Mouse (Mus musculus) forebrain, embryonic 10.5 days (tissue): Measurements from ENCODE around the gene Sema4g. TPM values are rescaled to one million over a fixed set of nuclear protein-coding genes. Genes with fewer than 3 reads are reported as not detected.

ENCODE experiments used
- DNase-seq: peaks from one replicate; pipeline ENCODE4 v3.0.0-alpha.2; 2017; ENCODE audit warnings: low spot score; ENCODE audit errors: extremely low spot score
- H3K27ac ChIP-seq: fragments of 300-500 bp; sonication (generic); 2 replicates; pipeline ENCODE4 v1.5.1; 2016; ENCODE audit warnings: mild to moderate bottlenecking
- H3K27me3 ChIP-seq: fragments of 300-500 bp; sonication (generic); 2 replicates; pipeline ENCODE4 v1.6.1; 2016; ENCODE audit warnings: mild to moderate bottlenecking; ENCODE audit not compliant: poor library complexity, severe bottlenecking
- H3K36me3 ChIP-seq: fragments of 300-500 bp; sonication (generic); replicated peaks from 2 replicates; pipeline ENCODE4 v1.6.1; 2016; ENCODE audit warnings: mild to moderate bottlenecking, moderate library complexity
- H3K4me1 ChIP-seq: fragments of 300-500 bp; sonication (generic); 2 replicates; pipeline ENCODE4 v1.6.1; 2016
- H3K4me3 ChIP-seq: fragments of 300-500 bp; sonication (generic); 2 replicates; pipeline ENCODE4 v1.5.1; 2016; ENCODE audit warnings: mild to moderate bottlenecking, moderate library complexity
- H3K9me3 ChIP-seq: fragments of 300-500 bp; sonication (generic); 2 replicates; pipeline ENCODE4 v1.6.1; 2016; ENCODE audit warnings: mild to moderate bottlenecking, moderate library complexity
- WGBS: fragments of 180-500 bp; shearing (Covaris S2); methylation state at CpG from one replicate; pipeline ENCODE4 v1.1.7; 2016; 5-methylcytosine and 5-hydroxymethylcytosine counted together
- polyA plus RNA-seq: library from polyadenylated mRNA; unstranded; fragments of >200 nt; fragmentation: Nextera tagmentation; extraction: Ambion mirVana; gene quantifications from 2 replicates; pipeline ENCODE4 v1.2.1, GENCODE M21; 2016

Gene Sema4g
- polyA plus RNA-seq, result 3.4 and 3.8 TPM in 2 replicates

DNA sequence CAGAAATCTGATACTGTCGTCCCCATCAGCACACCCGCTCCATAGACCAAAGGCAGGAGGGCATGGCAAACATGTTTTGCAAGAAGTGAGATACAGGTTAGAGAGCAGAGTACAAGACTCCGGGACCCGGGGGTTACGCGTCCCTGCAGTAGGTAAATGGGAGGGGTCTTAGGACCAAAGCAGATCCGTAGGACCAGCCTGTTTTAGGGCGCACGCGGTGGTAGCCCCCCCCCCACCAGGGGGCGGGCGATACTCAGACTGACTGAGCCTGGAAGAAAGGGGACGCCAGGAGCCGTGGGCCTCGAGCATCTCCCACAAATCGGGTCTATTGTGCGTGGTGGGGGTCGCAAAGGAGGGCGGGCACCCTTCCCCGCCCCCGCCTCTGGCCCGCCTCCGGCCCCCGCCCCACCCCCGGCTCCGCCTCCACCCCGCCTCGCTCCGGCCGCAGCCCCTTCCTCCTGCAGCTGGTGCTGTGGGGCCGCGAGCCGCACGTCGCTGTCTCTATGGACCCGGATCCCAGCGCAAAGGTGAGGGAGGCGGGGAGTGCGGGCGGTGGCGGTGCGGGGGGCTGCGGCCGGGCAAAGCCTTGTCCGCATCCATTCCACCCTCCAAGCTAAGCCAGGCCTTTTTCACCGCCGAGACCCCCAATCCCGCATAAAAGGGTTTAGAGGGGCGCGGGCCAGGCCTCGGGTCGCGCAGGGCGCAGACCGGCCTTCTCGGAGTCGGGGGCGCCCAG lies at the start of gene Sema4g:
Gene Sema4g (plus strand): TSS at position 271 of the 736 bp plus-strand sequence.
- H3K4me1 ChIP-seq, result peaks cover 49% of the 10 kb centered on the region
- under 1% methylated on average over 57 of the region's 58 CpGs for WGBS
- DNase-seq, result peak; percentile 66

DNA sequence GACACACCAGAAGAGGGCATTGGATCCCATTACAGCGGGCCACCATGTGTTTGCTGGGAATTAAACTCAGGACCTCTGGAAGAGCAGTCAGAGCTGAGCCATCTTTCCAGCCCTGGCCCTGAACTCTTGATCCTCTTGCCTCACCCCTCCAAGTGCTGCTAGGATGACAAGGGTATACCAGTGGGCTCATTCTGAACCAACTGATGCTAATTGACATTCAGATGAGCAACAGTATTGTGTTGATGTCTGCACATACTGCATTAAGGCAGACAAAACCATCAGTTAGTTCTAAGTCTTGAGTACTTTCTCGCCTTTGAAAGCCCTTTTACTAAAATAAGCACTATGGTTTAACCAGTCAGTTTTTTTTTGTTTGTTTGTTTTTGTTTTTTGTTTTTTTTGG lies 29.3 kb upstream of the Sema4g start:
- WGBS, result 95% methylated on average over 2 of the region's 2 CpGs
- no peaks in the 10 kb centered on the region for H3K27me3 ChIP-seq
- H3K4me3 ChIP-seq, result no peak overlapping the region
- H3K9me3 ChIP-seq, result no peaks in the 10 kb centered on the region
- no peaks in the 10 kb centered on the region for H3K4me1 ChIP-seq
- peaks cover 97% of the 10 kb centered on the region for H3K36me3 ChIP-seq
- no peak for DNase-seq
- H3K27ac ChIP-seq, result no peak overlapping the region

More for the DNA sequence above, at the start of gene Sema4g:
- Histone ChIP-seq H3K4me3 (peak within 1 kb of the TSS; percentile 79), H3K36me3 (peaks cover 10% of the 10 kb centered on the region), H3K9me3 (no peaks in the 10 kb centered on the region), H3K27ac (peak within 1 kb of the TSS; percentile 88), H3K27me3 (peaks cover 33% of the 10 kb centered on the region)

DNA sequence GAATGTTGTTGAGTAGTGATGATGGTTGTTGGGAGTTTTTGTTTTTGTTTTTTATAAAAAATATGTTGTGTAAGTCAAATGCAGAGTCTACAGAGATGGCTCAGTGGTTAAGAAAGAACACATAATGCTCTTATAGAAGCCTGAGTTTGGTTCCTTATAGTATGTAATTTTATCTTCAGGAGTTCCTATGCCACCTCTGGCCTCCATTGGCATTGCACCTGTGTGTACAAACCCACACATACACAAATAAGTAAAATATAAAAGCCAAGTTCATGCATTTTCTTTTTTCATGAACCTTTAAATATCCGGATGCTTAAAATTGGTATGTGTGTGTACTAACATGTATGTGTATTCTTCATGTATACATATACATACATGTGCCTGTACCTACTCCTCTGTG lies 22.9 kb upstream of the Sema4g start:
- WGBS, result 95% methylated on average over 1 of the region's 1 CpGs
- Histone ChIP-seq H3K27me3 (no peaks in the 10 kb centered on the region), H3K36me3 (peaks cover 97% of the 10 kb centered on the region), H3K4me1 (no peaks in the 10 kb centered on the region), H3K27ac (no peak overlapping the region), H3K4me3 (no peak overlapping the region), H3K9me3 (no peaks in the 10 kb centered on the region)
- DNase-seq, result no peak

GRCm38 (mm10) chr19:44968329-44968728 lies 20.6 kb upstream of the Sema4g start:
- peaks cover 97% of the 10 kb centered on the region for H3K36me3 ChIP-seq
- H3K4me3 ChIP-seq, result no peak overlapping the region
- no peak overlapping the region for H3K27ac ChIP-seq
- no peak for DNase-seq
- no peaks in the 10 kb centered on the region for H3K4me1 ChIP-seq
- H3K27me3 ChIP-seq, result no peaks in the 10 kb centered on the region
- 94% methylated on average over 3 of the region's 3 CpGs for WGBS
- no peaks in the 10 kb centered on the region for H3K9me3 ChIP-seq

DNA sequence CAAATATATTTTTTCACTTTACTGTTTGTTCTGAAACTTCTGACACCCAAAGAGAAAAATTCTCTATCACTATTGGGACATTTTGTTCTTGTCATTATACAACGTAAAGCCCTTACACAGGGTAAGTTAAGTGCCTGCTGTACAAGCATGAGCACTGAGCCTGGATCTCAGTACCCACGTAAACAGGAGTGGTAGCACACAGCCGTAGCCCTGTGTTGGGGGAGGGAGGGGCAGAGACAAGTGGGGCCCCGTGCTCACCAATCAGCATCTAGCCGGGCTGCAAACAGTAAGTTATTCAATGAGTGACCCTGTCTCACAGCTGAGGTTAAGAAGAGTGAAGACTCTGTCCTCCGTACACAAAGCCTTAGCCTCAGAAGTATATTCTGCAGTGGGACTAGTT lies 12.3 kb upstream of the Sema4g start:
- no peaks in the 10 kb centered on the region for H3K9me3 ChIP-seq
- peaks cover 100% of the 10 kb centered on the region for H3K36me3 ChIP-seq

DNA sequence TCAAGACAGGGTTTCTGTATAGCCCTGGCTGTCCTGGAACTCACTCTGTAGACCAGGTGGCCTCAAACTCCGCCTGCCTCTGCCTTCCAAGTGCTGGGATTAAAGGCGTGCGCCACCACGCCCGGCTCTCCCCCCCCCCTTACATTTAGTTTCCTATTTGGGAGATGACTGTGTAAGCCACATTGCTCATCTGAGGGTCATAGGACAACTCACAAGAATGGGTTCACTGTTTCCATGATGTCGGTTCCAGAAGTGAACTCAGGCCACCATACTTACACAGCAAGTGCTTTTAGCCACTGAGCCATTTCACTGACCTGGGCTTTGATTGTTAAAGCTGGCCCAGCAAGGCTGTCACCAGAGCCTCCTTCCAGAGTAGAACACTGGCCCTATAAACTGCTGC lies 11.8 kb upstream of the Sema4g start:
- no peaks in the 10 kb centered on the region for H3K9me3 ChIP-seq
- no peak for DNase-seq
- H3K4me1 ChIP-seq, result no peaks in the 10 kb centered on the region
- WGBS, result 91% methylated on average over 6 of the region's 6 CpGs
- H3K4me3 ChIP-seq, result no peak overlapping the region
- H3K36me3 ChIP-seq, result peaks cover 100% of the 10 kb centered on the region
- no peaks in the 10 kb centered on the region for H3K27me3 ChIP-seq
- no peak overlapping the region for H3K27ac ChIP-seq

More for the DNA sequence above, 12.3 kb upstream of the Sema4g start:
- Histone ChIP-seq H3K27me3 (no peaks in the 10 kb centered on the region), H3K4me1 (no peaks in the 10 kb centered on the region), H3K27ac (no peak overlapping the region), H3K4me3 (no peak overlapping the region)
- DNase-seq, result no peak
- 84% methylated on average over 6 of the region's 6 CpGs for WGBS

GRCm38 (mm10) chr19:44980787-44981186 lies 8.1 kb upstream of the Sema4g start:
- WGBS, result 84% methylated on average over 2 of the region's 2 CpGs
- Histone ChIP-seq H3K27me3 (no peaks in the 10 kb centered on the region), H3K36me3 (peaks cover 77% of the 10 kb centered on the region)

DNA sequence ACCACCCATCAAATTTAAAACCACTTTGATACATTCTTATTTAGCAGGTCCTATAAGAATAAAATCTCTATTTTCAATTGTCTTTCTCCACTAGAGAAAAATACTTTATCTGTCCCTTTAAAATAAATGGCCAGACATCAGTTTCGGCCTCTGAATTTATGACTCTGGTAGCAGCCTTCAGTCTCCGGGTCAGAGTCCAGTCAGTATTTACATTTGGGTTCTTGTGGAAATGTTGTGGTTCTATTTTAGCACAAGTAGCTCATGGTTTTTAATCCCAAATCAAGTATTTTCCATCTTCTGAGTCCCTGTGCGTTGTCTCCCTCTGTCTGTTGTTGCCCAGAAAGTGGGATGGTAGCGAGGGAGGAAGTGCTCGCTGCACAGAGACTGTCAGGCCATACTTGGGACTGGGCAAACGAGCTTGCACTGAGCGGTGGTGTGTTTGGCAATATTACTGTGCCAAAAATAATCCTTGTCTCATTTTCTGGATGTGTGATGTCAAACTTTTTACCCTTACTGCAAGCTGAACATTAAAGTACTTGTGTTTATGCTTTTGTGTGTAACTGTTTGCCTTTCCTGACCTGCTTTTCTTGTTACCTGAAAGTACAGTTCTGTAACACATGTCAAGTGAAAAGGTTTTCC lies 6.3 kb upstream of the Sema4g start:
- Histone ChIP-seq H3K9me3 (no peaks in the 10 kb centered on the region), H3K4me3 (no peak overlapping the region), H3K27ac (no peak overlapping the region), H3K4me1 (no peaks in the 10 kb centered on the region), H3K36me3 (peaks cover 59% of the 10 kb centered on the region), H3K27me3 (peaks cover 10% of the 10 kb centered on the region; the same call in 1 of the 2 replicates)
- 90% methylated on average over 7 of the region's 7 CpGs for WGBS
- DNase-seq, result no peak

More at GRCm38 (mm10) chr19:44980787-44981186, 8.1 kb upstream of the Sema4g start:
- Histone ChIP-seq H3K4me3 (no peak overlapping the region), H3K27ac (no peak overlapping the region), H3K9me3 (no peaks in the 10 kb centered on the region), H3K4me1 (no peaks in the 10 kb centered on the region)
- no peak for DNase-seq

- 92% methylated on average over 6 of the region's 6 CpGs for WGBS
- H3K27ac ChIP-seq, result no peak overlapping the region
- no peak overlapping the region for H3K4me3 ChIP-seq
- no peaks in the 10 kb centered on the region for H3K9me3 ChIP-seq
- H3K4me1 ChIP-seq, result peaks cover 4% of the 10 kb centered on the region
- DNase-seq, result no peak
- peaks cover 14% of the 10 kb centered on the region; the same call in 1 of the 2 replicates for H3K27me3 ChIP-seq
- peaks cover 51% of the 10 kb centered on the region for H3K36me3 ChIP-seq
Measured at GRCm38 (mm10) chr19:44983366-44983765, 5.5 kb upstream of the Sema4g start.

DNA sequence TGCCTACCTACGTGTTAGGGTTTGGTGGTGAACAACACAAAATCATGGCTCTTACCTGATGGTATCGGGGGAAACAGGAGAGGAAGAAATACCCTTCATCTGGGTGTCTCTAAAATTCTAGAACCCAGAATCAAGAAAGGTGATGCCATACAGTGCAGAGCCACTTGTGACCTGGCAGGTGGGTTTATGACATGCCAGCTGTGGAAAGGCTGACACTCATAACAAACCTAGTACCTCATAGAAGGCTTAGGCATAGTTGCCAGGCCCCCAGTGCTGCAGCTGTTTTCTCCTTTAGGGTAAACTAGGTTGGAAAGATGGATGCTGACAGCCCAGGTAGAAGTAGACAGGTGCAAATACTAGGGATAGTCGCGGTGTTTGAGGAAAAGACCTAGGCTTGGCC lies 4.5 kb upstream of the Sema4g start:
- peaks cover 14% of the 10 kb centered on the region for H3K4me1 ChIP-seq
- H3K36me3 ChIP-seq, result peaks cover 40% of the 10 kb centered on the region
- DNase-seq, result no peak
- H3K4me3 ChIP-seq, result no peak overlapping the region
- no peaks in the 10 kb centered on the region for H3K9me3 ChIP-seq
- no peak overlapping the region for H3K27ac ChIP-seq
- peaks cover 14% of the 10 kb centered on the region; the same call in 1 of the 2 replicates for H3K27me3 ChIP-seq
- WGBS, result 95% methylated on average over 4 of the region's 4 CpGs

- Histone ChIP-seq H3K27ac (no peak overlapping the region), H3K4me1 (peaks cover 24% of the 10 kb centered on the region), H3K36me3 (peaks cover 31% of the 10 kb centered on the region), H3K9me3 (no peaks in the 10 kb centered on the region), H3K4me3 (no peak overlapping the region), H3K27me3 (peaks cover 23% of the 10 kb centered on the region)
- 69% methylated on average over 5 of the region's 5 CpGs for WGBS
- no peak for DNase-seq
Measured at GRCm38 (mm10) chr19:44985159-44985988, 3.5 kb upstream of the Sema4g start.

DNA sequence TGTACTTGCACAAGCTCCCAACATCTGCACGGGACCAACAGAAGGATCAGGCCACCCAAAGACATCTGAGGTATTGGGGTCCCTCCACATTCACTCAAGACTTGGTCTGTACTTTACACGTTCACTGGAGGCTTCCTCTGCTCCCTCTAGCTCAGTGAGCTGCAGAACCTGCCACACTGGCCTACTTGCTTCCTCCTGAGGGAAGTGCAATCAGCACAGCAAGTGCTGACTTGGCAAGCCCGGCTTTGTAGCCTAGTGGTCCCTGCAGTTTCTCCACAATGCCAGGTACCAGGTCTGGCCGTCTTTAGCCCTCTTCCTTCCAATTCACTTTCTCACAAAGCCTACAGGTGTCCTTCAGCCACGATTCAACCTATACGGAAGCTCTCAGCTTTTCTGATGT lies 1.9 kb upstream of the Sema4g start:
- WGBS, result 72% methylated on average over 6 of the region's 6 CpGs
- peaks cover 40% of the 10 kb centered on the region for H3K4me1 ChIP-seq
- peaks cover 33% of the 10 kb centered on the region for H3K27me3 ChIP-seq
- H3K36me3 ChIP-seq, result peaks cover 14% of the 10 kb centered on the region
- no peak overlapping the region for H3K4me3 ChIP-seq
- H3K9me3 ChIP-seq, result no peaks in the 10 kb centered on the region
- no peak for DNase-seq
- no peak overlapping the region for H3K27ac ChIP-seq
